Mouse (Mus musculus): ENCODE results near the gene Igtp. TPM values are rescaled to one million over a fixed set of nuclear protein-coding genes. Genes with fewer than 3 reads are reported as not detected.
"Not testable (repeated sequence)": the region's sequence is repeated elsewhere in the genome, so short reads cannot be mapped to it uniquely, and the experiment has no call there.

Igtp gene
- polyA plus RNA-seq, 1 experiment from 2014 or later = 5.2 TPM

DNA sequence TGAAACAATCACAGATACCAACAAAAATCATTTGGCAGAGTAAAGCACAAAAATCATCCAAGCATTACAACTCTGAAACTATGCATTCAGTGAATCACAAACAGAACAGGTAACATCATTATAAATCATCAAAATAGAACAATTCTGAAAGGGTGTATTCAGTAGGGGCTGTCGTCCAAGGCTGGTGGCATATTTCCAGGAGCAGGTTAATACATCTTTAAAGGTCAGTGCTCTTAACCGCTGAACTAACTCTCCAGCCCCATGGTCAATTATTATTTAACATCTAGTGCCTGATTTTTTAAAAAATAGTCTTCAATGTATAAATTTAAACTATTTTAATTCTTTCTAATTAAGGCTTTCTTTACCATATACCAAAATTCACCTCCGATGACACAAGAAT lies 35.2 kb downstream of the Igtp start:
- H3K9ac ChIP-seq; H3K9me3 ChIP-seq; H3K4me3 ChIP-seq; H3K36me3 ChIP-seq; H3K27me3 ChIP-seq; ATAC-seq (ENCODE audit: borderline replicate concordance, extremely low read depth, low FRiP score, low TSS enrichment); H3K4me1 ChIP-seq; H3K27ac ChIP-seq; H3K4me2 ChIP-seq: not testable (repeated sequence)
- WGBS = 72% methylated on average over 3 of the region's 3 CpGs

DNA sequence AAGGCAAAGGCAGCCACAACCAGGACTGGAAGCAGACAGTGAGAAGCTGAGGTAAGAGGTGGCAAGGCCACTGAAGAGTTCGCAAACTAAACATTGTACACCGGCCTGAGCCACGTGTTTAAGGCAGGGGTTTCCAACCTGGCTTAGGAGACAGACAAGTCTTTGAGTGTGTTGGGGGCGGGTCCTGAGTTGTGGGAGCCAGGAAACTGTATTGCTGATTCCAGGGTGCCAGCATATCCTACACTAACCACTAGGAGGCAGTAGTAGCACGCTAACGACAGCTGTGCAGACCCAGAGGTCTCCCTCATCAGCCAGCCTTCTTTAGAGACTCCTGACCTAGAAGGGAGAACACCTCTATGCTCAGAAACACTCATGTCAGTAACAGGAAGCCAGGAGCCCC lies 35.8 kb downstream of the Igtp start:
- Histone ChIP-seq H3K4me1 (peaks cover 5% of the 10 kb centered on the region), H3K27ac (no peak overlapping the region), H3K4me2 (no peak overlapping the region), H3K4me3 (no peak overlapping the region), H3K9me3 (no peaks in the 10 kb centered on the region), H3K9ac (no peak overlapping the region), H3K27me3 (no peaks in the 10 kb centered on the region), H3K36me3 (no peaks in the 10 kb centered on the region)
- WGBS = 14% methylated on average over 6 of the region's 6 CpGs
- no peak for ATAC-seq (ENCODE audit: borderline replicate concordance, extremely low read depth, low FRiP score, low TSS enrichment)

DNA sequence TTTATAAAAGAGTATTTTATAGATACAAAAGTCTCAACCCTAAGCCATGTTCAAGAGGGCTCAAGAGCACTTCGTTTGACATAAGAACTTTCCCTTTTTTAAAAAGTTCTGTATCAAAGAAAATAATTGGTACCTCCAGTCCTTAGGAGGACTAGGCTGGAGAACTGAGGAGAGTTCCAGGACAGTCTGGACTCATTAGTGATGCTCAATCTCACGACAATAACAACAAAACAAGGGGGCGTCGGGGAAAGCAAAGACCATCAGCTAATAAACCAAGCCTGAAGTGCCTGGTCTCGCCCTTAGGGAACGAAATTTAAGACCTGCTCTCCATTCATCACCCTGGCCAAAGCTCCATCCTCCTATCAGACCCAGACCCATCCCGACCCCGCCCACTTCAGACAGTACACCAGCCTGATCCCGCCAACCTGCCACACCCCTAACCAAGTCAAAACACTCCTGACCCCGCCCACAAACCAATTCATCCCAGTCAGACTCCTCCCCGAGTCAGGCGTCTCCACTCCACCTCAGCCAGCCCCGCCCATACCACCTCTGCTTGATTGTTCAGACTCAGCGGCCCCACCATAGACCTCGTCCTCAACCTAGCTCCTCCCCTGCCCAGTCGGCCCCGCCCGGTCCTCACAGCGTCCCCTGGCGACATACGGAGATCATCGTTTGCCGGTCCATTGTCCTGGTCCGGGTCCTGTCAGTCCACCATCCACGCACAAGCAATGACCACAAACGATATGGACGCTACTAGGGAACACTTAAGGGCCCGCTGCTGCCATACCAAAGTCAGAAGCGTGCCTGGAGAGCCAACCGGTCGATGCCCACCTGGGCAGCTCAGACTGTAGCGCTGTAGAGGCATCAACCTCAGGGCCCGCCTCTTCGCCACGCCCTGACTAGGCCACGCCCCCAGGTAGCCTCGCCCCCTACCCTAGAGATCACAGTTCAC lies 39.8 kb downstream of the Igtp start:
- Histone ChIP-seq H3K27ac (no peak overlapping the region), H3K4me3 (peak overlapping the region; percentile 39), H3K9ac (no peak overlapping the region)

DNA sequence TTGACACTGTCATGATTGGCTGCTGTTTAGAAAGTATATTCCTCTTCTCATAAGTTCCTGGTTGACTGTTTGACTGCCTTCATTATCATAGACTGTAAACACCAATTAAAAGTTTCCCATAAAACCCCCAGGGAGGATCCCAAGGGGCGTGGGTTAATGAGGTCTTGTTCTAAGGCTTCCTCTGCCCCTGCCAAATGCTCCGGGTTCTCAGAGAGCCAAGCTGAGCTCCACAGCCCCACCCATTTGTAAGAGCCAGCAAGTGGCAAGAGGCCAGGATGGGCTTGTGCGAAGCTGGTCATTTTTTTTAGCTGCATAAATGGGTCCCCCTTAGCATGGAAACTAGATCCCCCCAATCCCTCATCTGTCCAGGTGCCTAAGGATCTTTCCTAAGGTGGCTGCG lies 47.9 kb downstream of the Igtp start:
- no peak for ATAC-seq (ENCODE audit: borderline replicate concordance, extremely low read depth, low FRiP score, low TSS enrichment)
- Histone ChIP-seq H3K27ac (no peak overlapping the region), H3K9ac (no peak overlapping the region), H3K4me2 (no peak overlapping the region), H3K36me3 (no peaks in the 10 kb centered on the region), H3K9me3 (no peaks in the 10 kb centered on the region), H3K27me3 (no peaks in the 10 kb centered on the region), H3K4me3 (no peak overlapping the region), H3K4me1 (no peaks in the 10 kb centered on the region)
- WGBS = 42% methylated on average over 4 of the region's 4 CpGs

More for the DNA sequence above, 39.8 kb downstream of the Igtp start:
- Histone ChIP-seq H3K27me3 (no peaks in the 10 kb centered on the region), H3K4me2 (peak overlapping the region; percentile 79), H3K36me3 (no peaks in the 10 kb centered on the region), H3K9me3 (no peaks in the 10 kb centered on the region), H3K4me1 (peaks cover 5% of the 10 kb centered on the region)
- 2% methylated on average over 37 of the region's 37 CpGs for WGBS
- ATAC-seq (ENCODE audit: borderline replicate concordance, extremely low read depth, low FRiP score, low TSS enrichment) = peak; percentile 86

DNA sequence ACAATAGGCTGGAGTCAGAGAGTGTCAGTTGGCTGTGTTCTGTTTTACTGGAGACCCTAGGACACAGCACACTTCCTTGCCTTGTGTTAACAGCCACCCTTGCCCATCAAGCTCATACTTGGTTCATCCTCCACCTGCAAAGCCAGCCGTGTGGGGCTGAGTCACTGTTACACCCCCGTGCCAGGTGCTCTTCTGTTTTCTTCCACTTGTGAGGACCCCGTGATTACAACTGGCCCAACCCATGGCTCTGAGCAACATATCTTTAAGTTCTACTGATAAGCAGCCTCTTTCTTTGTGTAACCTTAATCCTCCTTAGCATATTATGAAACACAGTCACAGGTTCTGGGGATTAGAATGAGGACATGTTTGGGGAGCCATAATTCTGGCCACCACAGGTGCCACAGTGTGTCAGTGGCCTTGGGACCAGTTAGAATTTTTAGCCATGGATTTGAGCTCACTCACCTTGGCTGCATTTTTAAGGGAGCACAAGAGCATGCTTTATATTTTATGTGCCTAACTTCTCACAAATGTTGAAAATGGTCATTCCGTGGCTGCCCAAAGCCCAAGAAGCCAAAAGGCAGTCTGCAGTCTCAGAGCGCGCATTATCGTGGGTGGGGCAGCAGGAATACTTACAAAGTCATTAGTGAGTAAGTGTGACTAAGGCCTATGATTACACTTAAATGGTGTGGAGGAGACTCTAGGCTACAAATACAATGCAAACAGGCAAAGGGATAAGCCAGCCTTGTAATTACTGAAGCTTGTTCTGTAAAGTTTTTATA lies 50.0 kb downstream of the Igtp start:
- WGBS = 77% methylated on average over 7 of the region's 7 CpGs
- Histone ChIP-seq H3K4me1 (no peaks in the 10 kb centered on the region), H3K4me3 (no peak overlapping the region), H3K9ac (no peak overlapping the region), H3K4me2 (no peak overlapping the region), H3K36me3 (no peaks in the 10 kb centered on the region), H3K9me3 (no peaks in the 10 kb centered on the region), H3K27ac (no peak overlapping the region), H3K27me3 (no peaks in the 10 kb centered on the region)
- ATAC-seq (ENCODE audit: borderline replicate concordance, extremely low read depth, low FRiP score, low TSS enrichment) = no peak

DNA sequence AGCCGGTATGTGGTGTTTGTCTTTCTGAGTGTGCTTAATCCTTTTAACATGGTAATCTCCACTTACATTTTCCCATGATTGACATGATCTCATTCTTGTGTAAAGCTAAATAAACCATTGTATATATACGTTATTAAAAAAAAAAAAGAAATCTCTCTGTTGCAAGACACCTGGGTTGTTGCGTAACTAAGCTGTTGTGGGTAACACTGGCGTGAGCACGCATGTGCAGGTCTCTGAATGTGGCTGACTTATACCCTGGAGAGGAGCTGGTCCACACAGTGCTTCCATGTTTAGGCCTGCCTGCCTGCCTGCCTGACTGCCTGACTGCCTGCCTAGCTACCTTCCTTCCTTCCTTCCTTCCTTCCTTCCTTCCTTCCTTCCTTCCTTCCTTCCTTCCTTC lies 51.2 kb downstream of the Igtp start:
- Histone ChIP-seq H3K9me3 (no peaks in the 10 kb centered on the region), H3K9ac (no peak overlapping the region), H3K27me3 (no peaks in the 10 kb centered on the region), H3K36me3 (no peaks in the 10 kb centered on the region), H3K4me3 (no peak overlapping the region), H3K4me2 (no peak overlapping the region), H3K4me1 (no peaks in the 10 kb centered on the region), H3K27ac (no peak overlapping the region)
- no peak for ATAC-seq (ENCODE audit: borderline replicate concordance, extremely low read depth, low FRiP score, low TSS enrichment)
- WGBS = 53% methylated on average over 5 of the region's 5 CpGs

DNA sequence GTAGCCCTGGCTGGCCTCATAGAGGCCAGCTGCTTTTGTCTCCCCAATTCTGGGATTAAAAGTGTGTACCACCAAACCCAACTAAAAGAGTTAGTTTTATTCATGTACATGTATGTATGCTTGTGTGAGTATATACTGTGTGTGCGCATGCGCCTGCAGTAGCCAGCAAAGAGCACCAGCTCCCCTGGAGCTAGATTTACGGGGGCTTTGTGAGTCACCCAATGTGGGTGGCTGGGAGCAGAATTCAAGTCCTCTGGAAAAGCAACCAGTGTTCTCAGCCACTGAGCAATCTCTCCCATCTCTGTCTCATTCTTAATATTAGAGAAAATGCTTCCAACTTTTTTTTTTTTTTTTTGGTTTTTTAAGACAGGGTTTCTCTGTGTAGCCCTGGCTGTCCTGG lies 55.1 kb downstream of the Igtp start:
- H3K9ac ChIP-seq = no peak overlapping the region
- no peak overlapping the region for H3K4me3 ChIP-seq
- H3K4me2 ChIP-seq = no peak overlapping the region
- no peaks in the 10 kb centered on the region for H3K36me3 ChIP-seq
- no peaks in the 10 kb centered on the region for H3K27me3 ChIP-seq
- no peaks in the 10 kb centered on the region for H3K4me1 ChIP-seq
- H3K9me3 ChIP-seq = no peaks in the 10 kb centered on the region
- WGBS = 86% methylated on average over 3 of the region's 3 CpGs
- H3K27ac ChIP-seq = no peak overlapping the region
- ATAC-seq (ENCODE audit: borderline replicate concordance, extremely low read depth, low FRiP score, low TSS enrichment) = no peak

Other genes with a start within 250 kb of the Igtp start
- 19.0 and 19.5 TPM in 2 replicates for gene Larp1, start 190.5 kb upstream of the Igtp start, polyA plus RNA-seq (2015; fragmentation: Nextera tagmentation; extraction: Ambion mirVana)
- not detected in 2 replicates for gene Gm12248, start 106.4 kb upstream of the Igtp start, polyA plus RNA-seq (2015; fragmentation: Nextera tagmentation; extraction: Ambion mirVana)
- gene Cnot8, start 95.4 kb upstream of the Igtp start, polyA plus RNA-seq (2015; fragmentation: Nextera tagmentation; extraction: Ambion mirVana) = 89.8 and 96.1 TPM in 2 replicates
- gene Gemin5, start 31.0 kb upstream of the Igtp start, polyA plus RNA-seq (2015; fragmentation: Nextera tagmentation; extraction: Ambion mirVana) = 20.2 and 20.9 TPM in 2 replicates
- 109 and 117 TPM in 2 replicates for gene Mrpl22, start 27.9 kb upstream of the Igtp start, polyA plus RNA-seq (2015; fragmentation: Nextera tagmentation; extraction: Ambion mirVana)
- 2.3 and 2.4 TPM in 2 replicates for gene Irgm2, start 62 bp downstream of the Igtp start, polyA plus RNA-seq (2015; fragmentation: Nextera tagmentation; extraction: Ambion mirVana)
- gene 4930438A08Rik, start 75.2 kb downstream of the Igtp start, polyA plus RNA-seq (2015; fragmentation: Nextera tagmentation; extraction: Ambion mirVana) = 0.06 TPM in 1 of 2 replicates, not detected in the other
- 23.4 and 25.6 TPM in 2 replicates for gene Zfp692, start 107.5 kb downstream of the Igtp start, polyA plus RNA-seq (2015; fragmentation: Nextera tagmentation; extraction: Ambion mirVana)
- 29.8 and 32.3 TPM in 2 replicates for gene Zfp672, start 130.8 kb downstream of the Igtp start, polyA plus RNA-seq (2015; fragmentation: Nextera tagmentation; extraction: Ambion mirVana)
- 32.3 and 38.3 TPM in 2 replicates for gene Sh3bp5l, start 131.2 kb downstream of the Igtp start, polyA plus RNA-seq (2015; fragmentation: Nextera tagmentation; extraction: Ambion mirVana)
- 0.40 TPM in 1 of 2 replicates, not detected in the other for gene Lypd8, start 179.5 kb downstream of the Igtp start, polyA plus RNA-seq (2015; fragmentation: Nextera tagmentation; extraction: Ambion mirVana)
- gene 1810065E05Rik, start 221.6 kb downstream of the Igtp start, polyA plus RNA-seq (2015; fragmentation: Nextera tagmentation; extraction: Ambion mirVana) = not detected in 2 replicates
- gene Gm12253, start 233.0 kb downstream of the Igtp start, polyA plus RNA-seq (2015; fragmentation: Nextera tagmentation; extraction: Ambion mirVana) = not detected in 2 replicates

Measured in lung, embryonic 15.5 days (tissue).